Mouse (Mus musculus) cerebellum, adult 2 months (tissue): ENCODE results near the gene C1qtnf1. TPM values are rescaled to one million over a fixed set of nuclear protein-coding genes. Genes with fewer than 3 reads are reported as not detected.
A peak's percentile ranks its signal among the peaks of the same experiment; 100 is the strongest.

ENCODE experiments used
- DNase-seq, 2 experiments: peaks; one replicate each; pipeline ENCODE4 v3.0.0; 2021
- H3K27ac ChIP-seq: fragments of 200-500 bp; 2 replicates; pipeline ENCODE4 v1.5.1; 2012; ENCODE audit warnings: low read length, control low read depth, inconsistent platforms; ENCODE audit not compliant: insufficient read depth
- H3K27me3 ChIP-seq: fragments of 200-500 bp; 2 replicates; pipeline ENCODE4 v1.6.1; 2012; ENCODE audit warnings: inconsistent platforms, mild to moderate bottlenecking, low read length, moderate library complexity; ENCODE audit not compliant: control insufficient read depth, insufficient read depth
- H3K4me1 ChIP-seq: fragments of 200-500 bp; 2 replicates; pipeline ENCODE4 v1.6.1; 2011; ENCODE audit warnings: low read length; ENCODE audit not compliant: control insufficient read depth, insufficient read depth
- H3K4me3 ChIP-seq: fragments of 200-500 bp; replicated peaks from 2 replicates; pipeline ENCODE3; 2011; ENCODE audit warnings: mild to moderate bottlenecking, low read depth, low read length, control low read depth; ENCODE audit not compliant: insufficient read depth
- CTCF ChIP-seq: fragments of 200-500 bp; IDR thresholded peaks from 2 replicates; pipeline ENCODE4 v1.5.1; 2011; ENCODE audit warnings: low read depth, mild to moderate bottlenecking, control low read depth, low read length, moderate library complexity, borderline replicate concordance; ENCODE audit not compliant: insufficient read depth
- POLR2A ChIP-seq: fragments of 200-500 bp; IDR thresholded peaks from 2 replicates; pipeline ENCODE4 v1.6.1; 2011; ENCODE audit warnings: low read length, control low read depth, borderline replicate concordance; ENCODE audit not compliant: insufficient read depth
- WGBS: fragments of 180-500 bp; shearing (Covaris S2); methylation state at CpG from one replicate; pipeline ENCODE4 v1.1.7; 2018; 5-methylcytosine and 5-hydroxymethylcytosine counted together
- polyA plus RNA-seq: library from polyadenylated mRNA; depleted of rRNA; stranded (reverse); fragments of >200 nt; gene quantifications from 2 replicates; pipeline ENCODE4 v1.2.3, GENCODE M21; 2012

Gene C1qtnf1
- polyA plus RNA-seq, 1 experiment, result 1.5 TPM

DNA sequence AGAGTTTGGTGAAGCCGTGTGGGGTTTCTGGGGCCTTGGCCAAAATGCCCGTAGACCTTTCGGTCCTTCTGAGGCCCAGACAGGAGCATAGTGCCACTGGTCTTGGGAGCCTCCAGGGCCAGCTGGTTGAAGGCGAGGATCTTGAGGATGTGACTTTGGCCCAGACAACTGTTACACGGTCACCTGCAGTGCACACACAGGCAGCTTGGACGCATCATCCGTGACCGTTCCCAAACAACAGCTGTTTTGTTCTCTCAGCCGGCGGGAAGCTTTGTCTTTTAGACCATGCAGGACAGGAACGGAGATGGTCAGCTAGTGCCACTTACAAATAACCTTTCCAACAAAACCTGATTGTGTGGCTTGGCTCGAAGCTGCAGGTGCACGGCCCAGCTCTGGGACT is 43.7 kb downstream of the C1qtnf1 start:
- 0 out of 2 replicates have a peak, but pooled peaks cover 4% of the 10 kb centered on the region for H3K4me1 ChIP-seq
- no peak overlapping the region for H3K27ac ChIP-seq
- 39% methylated on average over 13 of the region's 13 CpGs for WGBS
- H3K27me3 ChIP-seq, result no peaks in the 10 kb centered on the region
- no peak overlapping the region for H3K4me3 ChIP-seq
- TF ChIP-seq POLR2A (no peak), CTCF (no peak)
- no peak for DNase-seq

DNA sequence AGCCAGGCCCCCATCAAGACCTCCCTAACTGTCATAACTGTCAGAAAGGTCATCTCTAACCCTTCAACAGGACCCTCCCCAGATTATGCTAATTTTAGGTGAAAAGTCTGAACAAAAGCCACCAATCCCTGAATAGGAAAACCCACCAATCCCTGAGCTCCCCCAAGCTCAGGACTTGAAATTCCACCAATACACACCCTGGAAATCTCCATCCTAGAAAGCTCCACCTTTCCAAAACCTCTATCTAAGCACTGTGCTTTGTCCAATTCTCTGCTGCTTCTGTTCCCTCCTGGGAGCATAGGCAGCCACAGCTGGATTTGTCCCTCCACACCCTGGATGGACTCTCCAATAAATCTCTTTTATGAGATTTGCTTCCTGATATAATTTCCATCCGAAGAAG is 45.2 kb downstream of the C1qtnf1 start:
- TF ChIP-seq POLR2A (no peak), CTCF (no peak)
- no peak overlapping the region for H3K27ac ChIP-seq
- no peak overlapping the region for H3K4me3 ChIP-seq
- 85% methylated on average over 1 of the region's 1 CpGs for WGBS
- no peak for DNase-seq
- H3K4me1 ChIP-seq, result peaks cover 6% of the 10 kb centered on the region; the same call in 1 of the 2 replicates
- no peaks in the 10 kb centered on the region for H3K27me3 ChIP-seq

GRCm38 (mm10) chr11:118473842-118474500 is 46.0 kb downstream of the C1qtnf1 start:
- H3K27me3 ChIP-seq, result no peaks in the 10 kb centered on the region
- H3K4me3 ChIP-seq, result no peak overlapping the region
- H3K27ac ChIP-seq, result no peak overlapping the region
- DNase-seq, result no peak
- 88% methylated on average over 6 of the region's 6 CpGs for WGBS
- peaks cover 6% of the 10 kb centered on the region; the same call in 1 of the 2 replicates for H3K4me1 ChIP-seq
- TF ChIP-seq POLR2A, result no peak
- TF ChIP-seq CTCF, result no peak

DNA sequence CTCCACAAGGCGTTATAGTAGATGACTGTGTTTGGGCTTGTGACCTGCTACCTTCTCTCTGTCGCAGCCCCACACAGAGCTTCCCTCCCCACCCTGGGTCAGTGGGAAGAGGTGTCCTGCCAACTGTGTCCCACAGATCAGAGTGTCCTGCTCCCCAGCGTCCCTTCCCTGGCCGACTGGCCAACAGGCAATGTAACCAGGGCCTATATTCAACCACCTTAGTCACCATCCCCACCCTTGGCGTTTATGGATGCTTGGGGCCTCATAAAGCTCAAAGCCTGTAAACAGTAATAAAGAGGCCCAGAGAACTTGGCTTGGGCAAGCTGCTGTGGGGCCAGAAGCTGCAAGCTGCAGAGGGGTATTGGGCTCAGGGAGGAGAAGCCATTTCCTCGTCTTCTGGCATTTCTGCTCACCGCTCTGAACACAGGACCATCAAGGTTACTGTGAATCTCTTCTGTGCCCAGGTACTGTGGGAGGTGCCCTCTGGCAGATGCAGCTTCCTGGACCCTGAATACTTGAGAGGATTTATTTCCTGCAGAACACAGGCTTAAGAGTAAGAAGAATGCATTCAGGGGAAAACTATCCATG is 47.6 kb downstream of the C1qtnf1 start:
- TF ChIP-seq POLR2A (no peak), CTCF (no peak)
- no peaks in the 10 kb centered on the region for H3K27me3 ChIP-seq
- DNase-seq, result no peak
- H3K4me1 ChIP-seq, result peaks cover 6% of the 10 kb centered on the region; the same call in 1 of the 2 replicates
- 91% methylated on average over 7 of the region's 7 CpGs for WGBS
- no peak overlapping the region for H3K4me3 ChIP-seq
- no peak overlapping the region for H3K27ac ChIP-seq

DNA sequence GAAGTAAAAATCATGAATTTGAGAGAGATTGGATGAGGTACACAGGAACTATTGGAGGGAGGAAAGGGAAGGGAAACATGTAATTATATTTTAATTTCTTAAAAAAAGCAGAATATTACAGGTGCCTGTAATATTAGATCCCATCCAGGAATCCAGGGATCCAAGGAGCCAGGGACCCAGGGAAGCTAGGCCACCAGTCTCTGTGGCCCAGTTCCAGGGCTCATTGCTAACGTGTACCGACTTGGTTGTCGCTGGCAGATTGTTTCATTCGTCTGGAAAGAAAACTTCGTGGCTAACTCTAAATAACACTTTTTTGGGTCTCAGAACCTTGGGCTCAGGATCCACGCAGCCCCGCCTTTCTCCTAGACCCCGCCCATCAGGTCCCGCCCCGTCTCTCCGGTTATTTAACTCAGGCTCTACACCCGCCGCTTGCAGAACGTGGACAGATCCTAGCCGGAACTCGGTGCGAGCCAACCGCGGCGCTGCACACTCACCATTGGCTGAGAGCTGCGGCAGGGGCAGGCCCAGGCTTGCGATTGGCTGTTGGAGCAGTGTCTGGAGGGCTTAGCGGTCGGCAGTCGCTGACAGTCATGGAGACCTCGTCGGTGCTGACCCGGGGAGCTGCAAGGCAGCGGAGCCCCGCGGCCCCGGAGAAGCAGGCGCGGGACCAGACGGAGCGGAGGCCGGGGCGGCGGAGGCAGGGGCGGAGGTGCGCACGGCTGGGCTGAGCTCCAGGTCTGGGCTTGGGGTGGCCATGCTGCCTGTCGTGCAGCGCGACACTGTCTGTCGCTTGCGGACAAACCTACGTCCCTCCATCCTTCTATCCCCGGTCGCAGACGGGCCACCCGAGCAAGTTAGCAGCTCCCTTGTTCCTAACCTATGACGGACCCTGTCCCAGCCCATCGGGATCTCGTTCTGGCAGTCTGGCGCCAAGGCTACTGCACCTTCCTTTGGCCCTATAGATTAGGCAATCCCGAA is 48.7 kb downstream of the C1qtnf1 start, which contains the start of gene Engase:
Gene Engase (plus strand): TSS at position 434 of the 978 bp plus-strand sequence.
- TF ChIP-seq POLR2A (peak; percentile 64), CTCF (no peak)
- peaks cover 12% of the 10 kb centered on the region; the same call in 1 of the 2 replicates for H3K4me1 ChIP-seq
- WGBS, result under 1% methylated on average over 57 of the region's 57 CpGs
- no peaks in the 10 kb centered on the region for H3K27me3 ChIP-seq
- no peak within 1 kb of the TSS for H3K27ac ChIP-seq
- DNase-seq, result peak; percentile 95 to 96
- H3K4me3 ChIP-seq, result peak within 1 kb of the TSS; percentile 78

GRCm38 (mm10) chr11:118479776-118480175 is 51.8 kb downstream of the C1qtnf1 start:
- no peak overlapping the region for H3K27ac ChIP-seq
- H3K27me3 ChIP-seq, result no peaks in the 10 kb centered on the region
- no peak overlapping the region for H3K4me3 ChIP-seq
- DNase-seq, result no peak
- no peak for TF ChIP-seq POLR2A
- no peak for TF ChIP-seq CTCF
- WGBS, result 93% methylated on average over 12 of the region's 12 CpGs
- H3K4me1 ChIP-seq, result peaks cover 25% of the 10 kb centered on the region

DNA sequence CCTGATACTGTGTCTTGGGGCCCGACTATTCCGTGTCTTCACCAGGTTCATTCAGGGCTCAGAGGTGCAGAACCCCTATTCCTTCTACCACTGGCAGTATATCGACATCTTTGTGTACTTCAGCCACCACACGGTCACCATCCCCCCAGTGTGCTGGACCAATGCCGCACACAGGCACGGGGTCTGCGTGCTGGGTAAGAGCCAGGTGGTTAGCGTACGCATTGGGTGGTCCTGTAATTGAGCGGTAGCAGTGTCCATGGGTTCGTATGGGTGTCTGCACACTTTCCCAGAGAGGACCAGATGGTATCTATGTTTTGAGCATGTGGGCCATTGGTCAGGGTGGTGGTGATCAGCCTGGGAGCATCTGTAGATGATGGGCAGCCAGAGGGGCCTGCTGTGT is 53.2 kb downstream of the C1qtnf1 start:
- TF ChIP-seq CTCF, result no peak
- TF ChIP-seq POLR2A, result no peak
- no peaks in the 10 kb centered on the region for H3K27me3 ChIP-seq
- H3K4me3 ChIP-seq, result no peak overlapping the region
- DNase-seq, result peak in 1 of 2 experiments; percentile 18
- WGBS, result 50% methylated on average over 11 of the region's 11 CpGs
- no peak overlapping the region for H3K27ac ChIP-seq
- H3K4me1 ChIP-seq, result peaks cover 40% of the 10 kb centered on the region

- H3K4me3 ChIP-seq, result no peak overlapping the region
- no peaks in the 10 kb centered on the region for H3K27me3 ChIP-seq
- TF ChIP-seq POLR2A (no peak), CTCF (no peak)
- WGBS, result 19% methylated on average over 14 of the region's 14 CpGs
- DNase-seq, result peak in 1 of 2 experiments; percentile 30
- peaks cover 43% of the 10 kb centered on the region for H3K4me1 ChIP-seq
- no peak overlapping the region for H3K27ac ChIP-seq
Observed at GRCm38 (mm10) chr11:118481751-118482150, 53.7 kb downstream of the C1qtnf1 start.
